Comparison of ENCODE assay signal across 24 mouse cellular contexts in genomic region chr8:84561698-84562097, GRCm38 (mm10).
DNase-seq lines count a peak whose midpoint lies in the region; ATAC-seq and TF ChIP-seq lines count a peak whose summit lies in the region.
"Had no signal": no experiment of that assay in that cellular context is flagged by ENCODE, and none has a peak within 500 bp of the region (broad histone marks: within the 10 kb centered on the region; RNA-seq: fewer than 3 reads in every experiment).

No protein-coding gene starts in this region.

- no peaks in the 10 kb centered on the region for H3K36me3 ChIP-seq in liver, embryonic 14.5 days (replicated peaks; ENCODE audit: control insufficient read depth, insufficient read depth, low read depth)
- H3K36me3 ChIP-seq in liver, embryonic 12.5 days, result no peaks in the 10 kb centered on the region
- no peaks in the 10 kb centered on the region for H3K36me3 ChIP-seq in liver, embryonic 16.5 days (ENCODE audit: control insufficient read depth, insufficient read depth)
- no peaks in the 10 kb centered on the region for H3K36me3 ChIP-seq in stomach, postnatal 0 days (ENCODE audit: control insufficient read depth, insufficient read depth, low read length)
- H3K36me3 ChIP-seq: embryonic facial prominence, embryonic 13.5 days; embryonic facial prominence, embryonic 15.5 days had no signal

- peaks cover 0 to 10% of the 10 kb centered on the region in 2 experiments; a peak in 3 of 4 replicates for H3K4me1 ChIP-seq in liver, embryonic 14.5 days (replicated peaks; ENCODE audit: control insufficient read depth in 2 of 2, insufficient read depth in 2 of 2, low read length in 1 of 2)
- H3K4me1 ChIP-seq in liver, embryonic 12.5 days, result peaks cover 13% of the 10 kb centered on the region
- peaks cover 3% of the 10 kb centered on the region for H3K4me1 ChIP-seq in liver, embryonic 16.5 days (ENCODE audit: control insufficient read depth, low read depth, low read length)
- H3K4me1 ChIP-seq in stomach, postnatal 0 days (replicated peaks; ENCODE audit: control insufficient read depth, insufficient read depth), result no peaks in the 10 kb centered on the region

- ATAC-seq in liver, embryonic 14.5 days (ENCODE audit: insufficient read depth), result peak; percentile 53; the same call in 1 of the 2 replicates
- ATAC-seq in liver, embryonic 12.5 days, result no peak
- ATAC-seq in liver, embryonic 16.5 days (ENCODE audit: low read depth), result peak; percentile 35; the same call in 1 of the 2 replicates
- peak; percentile 55 for ATAC-seq in megakaryocyte progenitor cell, adult 5-6 weeks (replicated peaks; ENCODE audit: poor library complexity)
- no peak for ATAC-seq in stomach, postnatal 0 days (ENCODE audit: low FRiP score, low TSS enrichment)
- ATAC-seq: activated CD4-positive, CD25-positive, alpha-beta regulatory T cell, adult 4 months; forebrain, embryonic 14.5 days; forebrain, embryonic 16.5 days had no signal

- H3K4me3 ChIP-seq in liver, embryonic 14.5 days (ENCODE audit: insufficient read depth in 1 of 2, low read depth in 2 of 2, low read length in 2 of 2), result no peak overlapping the region
- H3K4me3 ChIP-seq in liver, embryonic 12.5 days, result no peak overlapping the region
- no peak overlapping the region for H3K4me3 ChIP-seq in liver, embryonic 16.5 days (ENCODE audit: low read depth, low read length)
- no peak overlapping the region for H3K4me3 ChIP-seq in stomach, postnatal 0 days (ENCODE audit: low read depth, low read length)
- H3K4me3 ChIP-seq: embryonic facial prominence, embryonic 13.5 days; embryonic facial prominence, embryonic 15.5 days; erythroblast, embryonic 14.5 days; forebrain, embryonic 10.5 days; forebrain, embryonic 12.5 days had no signal

- no peak overlapping the region for H3K9ac ChIP-seq in liver, embryonic 14.5 days (replicated peaks)
- H3K9ac ChIP-seq in liver, embryonic 12.5 days, result no peak overlapping the region
- H3K9ac ChIP-seq in liver, embryonic 16.5 days (ENCODE audit: low read depth, low read length), result no peak overlapping the region
- no peak overlapping the region for H3K9ac ChIP-seq in stomach, postnatal 0 days (ENCODE audit: low read length)
- H3K9ac ChIP-seq: embryonic facial prominence, embryonic 13.5 days; embryonic facial prominence, embryonic 15.5 days; forebrain, embryonic 12.5 days had no signal

- no peak overlapping the region for H3K27ac ChIP-seq in liver, embryonic 14.5 days
- no peak overlapping the region for H3K27ac ChIP-seq in liver, embryonic 12.5 days
- no peak overlapping the region for H3K27ac ChIP-seq in liver, embryonic 16.5 days (ENCODE audit: low read length)
- H3K27ac ChIP-seq in stomach, postnatal 0 days (replicated peaks), result no peak overlapping the region
- H3K27ac ChIP-seq: embryonic facial prominence, embryonic 13.5 days; embryonic facial prominence, embryonic 15.5 days; forebrain, embryonic 10.5 days; forebrain, embryonic 12.5 days had no signal

- TF ChIP-seq EP300 in liver, embryonic 14.5 days (IDR thresholded peaks at IDR 0.05; ENCODE audit: low read depth), result no peak
- TF ChIP-seq EP300 in stomach, postnatal 0 days (optimal IDR thresholded peaks at IDR 0.05), result no peak

- H3K4me2 ChIP-seq in liver, embryonic 14.5 days (ENCODE audit: low read depth), result no peak overlapping the region
- H3K4me2 ChIP-seq in liver, embryonic 12.5 days, result no peak overlapping the region
- H3K4me2 ChIP-seq in liver, embryonic 16.5 days (ENCODE audit: low read depth, low read length), result no peak overlapping the region
- H3K4me2 ChIP-seq in stomach, postnatal 0 days (replicated peaks; ENCODE audit: low read depth), result no peak overlapping the region
- H3K4me2 ChIP-seq: embryonic facial prominence, embryonic 13.5 days; embryonic facial prominence, embryonic 15.5 days; forebrain, embryonic 12.5 days had no signal

- H3K27me3 ChIP-seq in liver, embryonic 14.5 days (ENCODE audit: control insufficient read depth, insufficient read depth, low read length), result peaks cover 38% of the 10 kb centered on the region
- H3K27me3 ChIP-seq in liver, embryonic 12.5 days (replicated peaks), result peaks cover 85% of the 10 kb centered on the region
- H3K27me3 ChIP-seq in liver, embryonic 16.5 days (ENCODE audit: control insufficient read depth, insufficient read depth, low read depth, low read length), result peaks cover 40% of the 10 kb centered on the region
- peaks cover 13% of the 10 kb centered on the region; the same call in 1 of the 2 replicates for H3K27me3 ChIP-seq in stomach, postnatal 0 days (ENCODE audit: control insufficient read depth, insufficient read depth, low read length)

- TF ChIP-seq CTCF in liver, embryonic 14.5 days (IDR thresholded peaks at IDR 0.05; ENCODE audit: low read depth), result no peak
- no peak for TF ChIP-seq CTCF in stomach, postnatal 0 days (IDR thresholded peaks at IDR 0.05; ENCODE audit: low read depth)

- 12% methylated on average over 4 of the region's 4 CpGs for WGBS in liver, embryonic 14.5 days (ENCODE audit: insufficient replicate concordance)
- 18% methylated on average over 4 of the region's 4 CpGs for WGBS in liver, embryonic 12.5 days (ENCODE audit: insufficient replicate concordance)
- WGBS in liver, embryonic 16.5 days (ENCODE audit: insufficient replicate concordance), result 30% methylated on average over 4 of the region's 4 CpGs
- whole genome bisulfite sequencing in stomach, postnatal 0 days, result 57% methylated on average over 4 of the region's 4 CpGs

- no peak for DNase-seq in liver, embryonic 14.5 days (ENCODE audit: low read depth in 3 of 3, low spot score in 3 of 3)
- DNase-seq in liver, result no peak
- no peak for DNase-seq in stomach, postnatal 0 days (ENCODE audit: low spot score)
- no peak for DNase-seq in embryo, embryonic 10.5 days (ENCODE audit: low spot score)
- DNase-seq: adrenal gland, adult 8-10 months; adrenal gland, postnatal 14 days; adrenal gland, postnatal 36 days; cerebellum, adult 11-12 months; cerebellum, adult 2 months; cerebellum, adult 9-10 months; cerebellum, postnatal 10 days; cerebellum, postnatal 25 days; embryo, embryonic 11 days had no signal

- H3K9me3 ChIP-seq in liver, embryonic 14.5 days (ENCODE audit: control insufficient read depth, low read length), result no peaks in the 10 kb centered on the region
- no peaks in the 10 kb centered on the region for H3K9me3 ChIP-seq in liver, embryonic 12.5 days (replicated peaks)
- H3K9me3 ChIP-seq in liver, embryonic 16.5 days (replicated peaks; ENCODE audit: control insufficient read depth, low read length), result no peaks in the 10 kb centered on the region
- H3K9me3 ChIP-seq in stomach, postnatal 0 days (ENCODE audit: control insufficient read depth, low read length), result no peaks in the 10 kb centered on the region
- H3K9me3 ChIP-seq: embryonic facial prominence, embryonic 13.5 days; embryonic facial prominence, embryonic 15.5 days; forebrain, embryonic 10.5 days; forebrain, embryonic 12.5 days had no signal

Comparison
In these comparisons a context has a peak if more than half of its experiments do, and no peak if none do; other contexts are left out.
1. ATAC-seq: peak in liver, embryonic 14.5 days (single experiment), liver, embryonic 16.5 days (single experiment) and megakaryocyte progenitor cell, adult 5-6 weeks (single experiment); none in liver, embryonic 12.5 days (single experiment) and stomach, postnatal 0 days (single experiment).